Mouse (Mus musculus): Measurements from ENCODE around the gene Ube2o.

- TF ChIP-seq CTCF (IDR thresholded peaks at IDR 0.05; ENCODE audit: control insufficient read depth, insufficient read depth, insufficient read length) = no peak
- no peak for TF ChIP-seq CEBPB (IDR thresholded peaks at IDR 0.05; ENCODE audit: low read depth)
- peak; percentile 14 for TF ChIP-seq USF1 (IDR thresholded peaks at IDR 0.05; ENCODE audit: low read depth)
- no peak for TF ChIP-seq MYOG (IDR thresholded peaks at IDR 0.05; ENCODE audit: control insufficient read depth, extremely low read depth, insufficient read length)
- TF ChIP-seq FOSL1 (IDR thresholded peaks at IDR 0.05; ENCODE audit: insufficient read depth, low read length, poor library complexity, severe bottlenecking) = no peak
These were observed 48.2 kb upstream of the Ube2o start for GRCm38 (mm10) chr11:116629472-116629871.
